In the genomic region with DNA sequence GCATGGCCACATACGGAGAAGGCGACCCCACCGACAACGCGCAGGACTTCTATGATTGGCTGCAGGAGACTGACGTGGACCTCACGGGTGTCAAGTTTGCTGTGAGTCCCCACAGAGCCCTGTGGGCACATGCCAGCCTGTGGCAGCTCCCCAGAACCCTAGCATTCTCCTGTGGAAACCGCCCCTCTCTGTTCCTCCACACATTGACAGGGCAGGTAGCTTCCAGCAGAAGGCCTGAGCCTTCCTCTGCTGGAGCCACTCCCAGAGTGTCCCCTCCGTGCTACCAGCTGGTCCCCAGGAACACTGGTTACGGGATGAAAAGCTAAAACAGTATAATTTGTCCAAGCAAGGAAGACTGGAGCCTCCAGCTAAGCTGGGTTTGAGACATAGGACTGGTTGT, we compare ENCODE assay signal across 25 mouse cellular contexts. TPM values are rescaled to one million over a fixed set of nuclear protein-coding genes. Genes with fewer than 3 reads are reported as not detected.
DNase-seq lines count a peak whose midpoint lies in the region; ATAC-seq and TF ChIP-seq lines count a peak whose summit lies in the region.
"Had no signal": no experiment of that assay in that cellular context is flagged by ENCODE, and none has a peak within 500 bp of the region (broad histone marks: within the 10 kb centered on the region; RNA-seq: fewer than 3 reads in every experiment).

No protein-coding gene starts in this region.

- no peak overlapping the region for H3K9ac ChIP-seq in liver, postnatal 0 days (replicated peaks)
- no peak overlapping the region for H3K9ac ChIP-seq in intestine, embryonic 16.5 days (ENCODE audit: low read depth, low read length)
- H3K9ac ChIP-seq: embryonic facial prominence, embryonic 13.5 days; embryonic facial prominence, embryonic 15.5 days; forebrain, embryonic 12.5 days had no signal

- no peak overlapping the region for H3K4me2 ChIP-seq in liver, postnatal 0 days (ENCODE audit: low read depth, low read length)
- no peak overlapping the region for H3K4me2 ChIP-seq in intestine, embryonic 16.5 days (ENCODE audit: low read depth, low read length)
- H3K4me2 ChIP-seq: embryonic facial prominence, embryonic 13.5 days; embryonic facial prominence, embryonic 15.5 days; forebrain, embryonic 12.5 days had no signal

- H3K4me3 ChIP-seq in cerebellum, adult 2 months (replicated peaks; ENCODE audit: insufficient read depth, low read depth, low read length) = no peak overlapping the region
- H3K4me3 ChIP-seq in liver, postnatal 0 days (ENCODE audit: low read depth, low read length) = no peak overlapping the region
- no peak overlapping the region for H3K4me3 ChIP-seq in intestine, embryonic 16.5 days (ENCODE audit: low read length)
- H3K4me3 ChIP-seq: embryonic facial prominence, embryonic 13.5 days; embryonic facial prominence, embryonic 15.5 days; erythroblast, embryonic 14.5 days; forebrain, embryonic 10.5 days; forebrain, embryonic 12.5 days had no signal

- no peaks in the 10 kb centered on the region for H3K9me3 ChIP-seq in liver, postnatal 0 days (ENCODE audit: low read length)
- no peaks in the 10 kb centered on the region for H3K9me3 ChIP-seq in intestine, embryonic 16.5 days (ENCODE audit: control insufficient read depth, low read length)
- H3K9me3 ChIP-seq: embryonic facial prominence, embryonic 13.5 days; embryonic facial prominence, embryonic 15.5 days; forebrain, embryonic 10.5 days; forebrain, embryonic 12.5 days had no signal

- no peak for TF ChIP-seq CTCF in cerebellum, adult 2 months (IDR thresholded peaks at IDR 0.05; ENCODE audit: borderline replicate concordance, insufficient read depth, low read depth, low read length)
- TF ChIP-seq CTCF in liver, postnatal 0 days (IDR thresholded peaks at IDR 0.05; ENCODE audit: low read depth) = no peak

- H3K27ac ChIP-seq in cerebellum, adult 2 months (ENCODE audit: insufficient read depth, low read length) = peak overlapping the region; percentile 42
- no peak overlapping the region for H3K27ac ChIP-seq in liver, postnatal 0 days (ENCODE audit: low read depth)
- no peak overlapping the region for H3K27ac ChIP-seq in intestine, embryonic 16.5 days (ENCODE audit: low read length)
- H3K27ac ChIP-seq: embryonic facial prominence, embryonic 13.5 days; embryonic facial prominence, embryonic 15.5 days; forebrain, embryonic 10.5 days; forebrain, embryonic 12.5 days had no signal

- peaks cover 38% of the 10 kb centered on the region for H3K4me1 ChIP-seq in cerebellum, adult 2 months (ENCODE audit: control insufficient read depth, insufficient read depth, low read length)
- peaks cover 5% of the 10 kb centered on the region; the same call in 1 of the 2 replicates for H3K4me1 ChIP-seq in liver, postnatal 0 days (ENCODE audit: insufficient read depth)
- H3K4me1 ChIP-seq in intestine, embryonic 16.5 days (ENCODE audit: control insufficient read depth, insufficient read depth, low read length) = peaks cover 20% of the 10 kb centered on the region

- peaks cover 80% of the 10 kb centered on the region for H3K36me3 ChIP-seq in liver, postnatal 0 days (replicated peaks; ENCODE audit: insufficient read depth, low read length)
- peaks cover 42% of the 10 kb centered on the region for H3K36me3 ChIP-seq in intestine, embryonic 16.5 days (ENCODE audit: control insufficient read depth, insufficient read depth, low read length)

- 44% methylated on average over 10 of the region's 10 CpGs for WGBS in cerebellum, adult 2 months
- WGBS in liver, postnatal 0 days (ENCODE audit: insufficient replicate concordance) = 95% methylated on average over 10 of the region's 10 CpGs
- WGBS in intestine, embryonic 16.5 days = 92% methylated on average over 10 of the region's 10 CpGs

- peak; percentile 28; the same call in 1 of the 2 replicates for ATAC-seq in cerebellum, adult (ENCODE audit: insufficient number of reproducible peaks, low FRiP score, low TSS enrichment)
- ATAC-seq in liver, postnatal 0 days = no peak
- no peak for ATAC-seq in intestine, embryonic 16.5 days
- ATAC-seq: activated CD4-positive, CD25-positive, alpha-beta regulatory T cell, adult 4 months; CD4-positive, CD25-positive, alpha-beta regulatory T cell, adult 4 months; forebrain, embryonic 14.5 days; forebrain, embryonic 16.5 days; Patski had no signal

- TF ChIP-seq POLR2A in cerebellum, adult 2 months (IDR thresholded peaks at IDR 0.05; ENCODE audit: borderline replicate concordance, insufficient read depth, low read length) = no peak

- DNase-seq in cerebellum, postnatal 4 days (ENCODE audit: low spot score in 2 of 2) = no peak
- peak in 1 of 2 experiments; percentile 53 for DNase-seq in cerebellum, adult 2 months
- DNase-seq in cerebellum, postnatal 36 days = no peak
- DNase-seq in liver, postnatal 0 days = peak; percentile 12
- no peak for DNase-seq in liver
- DNase-seq: adrenal gland, adult 8-10 months; adrenal gland, postnatal 14 days; adrenal gland, postnatal 36 days; B cell, adult 2 months; cerebellum, postnatal 14 days; embryo, embryonic 11 days had no signal

- H3K27me3 ChIP-seq in cerebellum, adult 2 months (ENCODE audit: control insufficient read depth, insufficient read depth, low read length) = no peaks in the 10 kb centered on the region
- H3K27me3 ChIP-seq in liver, postnatal 0 days (ENCODE audit: insufficient read depth, low read length) = no peaks in the 10 kb centered on the region
- H3K27me3 ChIP-seq in intestine, embryonic 16.5 days (replicated peaks; ENCODE audit: control insufficient read depth, insufficient read depth, low read length) = no peaks in the 10 kb centered on the region
- H3K27me3 ChIP-seq: CH12.LX; embryonic facial prominence, embryonic 13.5 days; embryonic facial prominence, embryonic 15.5 days; forebrain, embryonic 12.5 days; Patski had no signal

- no peak for TF ChIP-seq EP300 in liver, postnatal 0 days (IDR thresholded peaks at IDR 0.05; ENCODE audit: low read depth)

RNA-seq across cellular contexts. Expression of a gene that starts 14.0 kb away (rescaled TPM):
- polyA plus RNA-seq in cerebellum, adult 2 months (2012; rRNA removed) = 14.8 and 15.6 TPM in 2 replicates
- 80.8 and 82.7 TPM in 2 replicates for polyA plus RNA-seq in liver, postnatal 0 days (2015; fragmentation: Nextera tagmentation; extraction: Ambion mirVana)
- 65.1 and 65.8 TPM in 2 replicates for polyA plus RNA-seq in intestine, embryonic 16.5 days (2015; fragmentation: Nextera tagmentation; extraction: Ambion mirVana)

RNA-seq across cellular contexts. Expression of a gene that starts 47.9 kb away (rescaled TPM):
- polyA plus RNA-seq in cerebellum, adult 2 months (2012; rRNA removed) = 0.26 and 0.62 TPM in 2 replicates
- 0.46 and 0.49 TPM in 2 replicates for polyA plus RNA-seq in liver, postnatal 0 days (2015; fragmentation: Nextera tagmentation; extraction: Ambion mirVana)
- polyA plus RNA-seq in intestine, embryonic 16.5 days (2015; fragmentation: Nextera tagmentation; extraction: Ambion mirVana) = 0.21 and 0.35 TPM in 2 replicates
- polyA plus RNA-seq: erythroblast, embryonic 14.5 days; G1E had no signal

RNA-seq across cellular contexts. Expression of a gene that starts 48.0 kb away (rescaled TPM):
- 676 and 703 TPM in 2 replicates for polyA plus RNA-seq in cerebellum, adult 2 months (2012; rRNA removed)
- polyA plus RNA-seq in liver, postnatal 0 days (2015; fragmentation: Nextera tagmentation; extraction: Ambion mirVana) = 296 and 319 TPM in 2 replicates
- 873 and 892 TPM in 2 replicates for polyA plus RNA-seq in intestine, embryonic 16.5 days (2015; fragmentation: Nextera tagmentation; extraction: Ambion mirVana)
